Mouse (Mus musculus) MEL (cell line): Measurements from ENCODE around the gene Adam25. TPM values are rescaled to one million over a fixed set of nuclear protein-coding genes. Genes with fewer than 3 reads are reported as not detected.
"Not testable (repeated sequence)": the region's sequence is repeated elsewhere in the genome, so short reads cannot be mapped to it uniquely, and the experiment has no call there.

Experiments
- DNase-seq: peaks from one replicate; pipeline ENCODE4 v3.0.0; 2011; ENCODE audit warnings: low read depth, low spot score
- H3K27ac ChIP-seq: 2 replicates; pipeline ENCODE4 v1.5.1; 2012; ENCODE audit warnings: low read depth, mild to moderate bottlenecking, control low read depth, low read length, moderate library complexity; ENCODE audit not compliant: control insufficient read depth
- H3K27me3 ChIP-seq, 2 experiments: fragments of 150-350 bp in 1 of 2; sonication (generic) in 1 of 2; 2 replicates each; pipeline ENCODE4 v1.6.1; 2012; ENCODE audit warnings: low read length in 2 of 2, mild to moderate bottlenecking in 2 of 2, improper control_type of control experiment in 1 of 2, moderate library complexity in 1 of 2; ENCODE audit not compliant: insufficient read depth in 2 of 2, control insufficient read depth in 1 of 2
- H3K36me3 ChIP-seq, 2 experiments: 2 replicates each; pipeline ENCODE4 v1.6.1; 2012 to 2014; ENCODE audit warnings: low read length in 2 of 2, improper control_type of control experiment in 1 of 2, inconsistent platforms in 1 of 2, mild to moderate bottlenecking in 1 of 2; ENCODE audit not compliant: insufficient read depth in 2 of 2, control insufficient read depth in 1 of 2
- H3K4me1 ChIP-seq, 2 experiments: fragments of 150-350 bp in 1 of 2; sonication (generic) in 1 of 2; 2 replicates each; pipeline ENCODE4 v1.6.1; 2012; ENCODE audit warnings: low read length in 2 of 2, improper control_type of control experiment in 1 of 2, mild to moderate bottlenecking in 1 of 2; ENCODE audit not compliant: insufficient read depth in 2 of 2, control insufficient read depth in 1 of 2
- H3K4me3 ChIP-seq, 2 experiments: fragments of 150-350 bp in 1 of 2; sonication (generic) in 1 of 2; 2 replicates each; pipeline ENCODE4 v1.5.1; 2012; ENCODE audit warnings: low read depth in 2 of 2, low read length in 2 of 2, mild to moderate bottlenecking in 2 of 2, moderate library complexity in 2 of 2, control low read depth in 1 of 2, improper control_type of control experiment in 1 of 2; ENCODE audit not compliant: control insufficient read depth in 1 of 2, insufficient read depth in 1 of 2
- H3K79me2 ChIP-seq: 2 replicates; pipeline ENCODE4 v1.6.1; 2012; ENCODE audit warnings: mild to moderate bottlenecking, low read length, moderate library complexity; ENCODE audit not compliant: control insufficient read depth, poor library complexity, insufficient read depth
- H3K9ac ChIP-seq: 2 replicates; pipeline ENCODE4 v1.6.1; 2012; ENCODE audit warnings: low read depth, mild to moderate bottlenecking, control low read depth, low read length, moderate library complexity; ENCODE audit not compliant: control insufficient read depth, poor library complexity, severe bottlenecking
- H3K9me3 ChIP-seq: fragments of 150-350 bp; sonication (generic); replicated peaks from 2 replicates; pipeline ENCODE4 v1.6.1; 2012; ENCODE audit warnings: mild to moderate bottlenecking, low read length, improper control_type of control experiment, moderate library complexity; ENCODE audit not compliant: insufficient read depth
- CTCF ChIP-seq, 3 experiments: IDR thresholded peaks in 2 of 3; conservative IDR thresholded peaks in 1 of 3; 2 replicates each; pipeline ENCODE4 v1.5.1; 2011 to 2012; ENCODE audit warnings: low read length in 3 of 3, low read depth in 2 of 3, mild to moderate bottlenecking in 2 of 3, improper control_type of control experiment in 1 of 3, inconsistent platforms in 1 of 3, mixed read lengths in 1 of 3, moderate library complexity in 1 of 3; ENCODE audit not compliant: control insufficient read depth in 1 of 3, insufficient read depth in 1 of 3, poor library complexity in 1 of 3, severe bottlenecking in 1 of 3
- EP300 ChIP-seq, 2 experiments: IDR thresholded peaks; 2 replicates each; pipeline ENCODE4 v1.6.1; 2011; ENCODE audit warnings: improper control_type of control experiment in 2 of 2, low read length in 2 of 2, low read depth in 1 of 2, mild to moderate bottlenecking in 1 of 2
- GABPA ChIP-seq: IDR thresholded peaks from 2 replicates; pipeline ENCODE4 v1.6.1; 2012; ENCODE audit warnings: low read depth, mild to moderate bottlenecking, inconsistent platforms, low read length, improper control_type of control experiment, moderate library complexity
- JUND ChIP-seq: IDR thresholded peaks from 2 replicates; pipeline ENCODE4 v1.6.1; 2011; ENCODE audit warnings: low read depth, mild to moderate bottlenecking, improper control_type of control experiment, low read length
- MAFK ChIP-seq: IDR thresholded peaks from 2 replicates; pipeline ENCODE4 v1.6.1; 2011; ENCODE audit warnings: low read depth, mild to moderate bottlenecking, low read length, improper control_type of control experiment, borderline replicate concordance
- MAZ ChIP-seq: IDR thresholded peaks from 2 replicates; pipeline ENCODE4 v1.6.1; 2012; ENCODE audit warnings: low read depth, mild to moderate bottlenecking, inconsistent platforms, low read length, improper control_type of control experiment
- MXI1 ChIP-seq: IDR thresholded peaks from 2 replicates; pipeline ENCODE4 v1.6.1; 2011; ENCODE audit warnings: mild to moderate bottlenecking, low read depth, low read length, improper control_type of control experiment
- MYB ChIP-seq: IDR thresholded peaks from 2 replicates; pipeline ENCODE4 v1.6.1; 2011; ENCODE audit warnings: mild to moderate bottlenecking, low read depth, low read length, improper control_type of control experiment
- NRF1 ChIP-seq: IDR thresholded peaks from 2 replicates; pipeline ENCODE4 v1.6.1; 2014; ENCODE audit warnings: low read depth, mild to moderate bottlenecking, inconsistent platforms, low read length, improper control_type of control experiment, moderate library complexity; ENCODE audit not compliant: poor library complexity, insufficient read depth, severe bottlenecking
- POLR2AphosphoS5 ChIP-seq: IDR thresholded peaks from 2 replicates; pipeline ENCODE4 v1.6.1; 2012; ENCODE audit warnings: low read depth, borderline replicate concordance, mild to moderate bottlenecking, inconsistent platforms, low read length, moderate library complexity, mixed read lengths
- USF1 ChIP-seq: IDR thresholded peaks from 2 replicates; pipeline ENCODE4 v1.6.1; 2014; ENCODE audit warnings: low read depth, mild to moderate bottlenecking, inconsistent platforms, low read length, improper control_type of control experiment, moderate library complexity
- USF2 ChIP-seq, 2 experiments: IDR thresholded peaks; 2 replicates each; pipeline ENCODE4 v1.6.1; 2011 to 2012; ENCODE audit warnings: improper control_type of control experiment in 2 of 2, low read length in 2 of 2, borderline replicate concordance in 1 of 2, inconsistent platforms in 1 of 2, low read depth in 1 of 2, mild to moderate bottlenecking in 1 of 2; ENCODE audit not compliant: insufficient read depth in 1 of 2
- ZKSCAN1 ChIP-seq: IDR thresholded peaks from 2 replicates; pipeline ENCODE4 v1.6.1; 2012; ENCODE audit warnings: low read depth, mild to moderate bottlenecking, inconsistent platforms, low read length, improper control_type of control experiment, moderate library complexity
- ZMIZ1 ChIP-seq: IDR thresholded peaks from 2 replicates; pipeline ENCODE4 v1.6.1; 2012; ENCODE audit warnings: low read depth, mild to moderate bottlenecking, inconsistent platforms, low read length, improper control_type of control experiment, moderate library complexity
- polyA plus RNA-seq, 2 experiments: library from polyadenylated mRNA; stranded (reverse) in 1 of 2; unstranded in 1 of 2; fragments of >175 nt in 1 of 2; fragments of >200 nt in 1 of 2; gene quantifications; 2 replicates each; pipeline versions ENCODE4 v1.2.1 to v1.2.4; 2012; ENCODE audit warnings: low replicate concordance in 2 of 2, low read depth in 1 of 2; ENCODE audit not compliant: insufficient read length in 2 of 2, insufficient read depth in 1 of 2, missing spikeins in 1 of 2
- total RNA-seq: library from RNA; depleted of rRNA; stranded (reverse); fragments of 300-350 nt; gene quantifications from 2 replicates; pipeline ENCODE4 v1.2.3, GENCODE M21; 2012; rRNA removed

Gene Adam25
- total RNA-seq (not detected in 2 replicates), polyA plus RNA-seq (not detected)

DNA sequence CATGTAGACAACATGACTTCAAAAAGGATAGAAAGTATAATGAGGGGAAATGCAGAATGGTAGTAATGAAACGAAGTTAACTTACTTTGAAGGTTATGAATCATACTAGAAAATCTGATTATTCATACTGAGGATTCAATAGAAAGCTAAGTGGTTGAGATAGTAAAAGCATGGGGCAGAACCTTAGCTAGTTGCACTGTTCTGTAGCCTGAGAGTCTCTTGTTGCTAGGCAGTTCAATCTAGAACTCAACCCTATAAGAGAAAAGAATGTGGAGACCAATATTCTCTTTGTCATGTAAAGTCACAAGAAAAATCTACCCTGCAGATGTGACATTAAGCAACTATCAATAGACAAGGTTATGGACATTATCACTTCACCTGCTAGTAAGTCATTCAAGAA is at the start of gene Adam25:
TSS of gene Adam25 (plus strand) at position 301 of the 400 bp plus-strand sequence.
- H3K27me3 ChIP-seq, H3K4me1 ChIP-seq, DNase-seq, H3K9ac ChIP-seq, H3K9me3 ChIP-seq, H3K79me2 ChIP-seq, H3K4me3 ChIP-seq, H3K36me3 ChIP-seq, H3K27ac ChIP-seq: not testable (repeated sequence)

- H3K4me1 ChIP-seq, H3K27me3 ChIP-seq, H3K79me2 ChIP-seq, H3K9me3 ChIP-seq, DNase-seq, H3K4me3 ChIP-seq, H3K36me3 ChIP-seq, H3K9ac ChIP-seq, H3K27ac ChIP-seq: not testable (repeated sequence)
These were observed 36.6 kb upstream of the Adam25 start for GRCm38 (mm10) chr8:40715406-40715805.

DNA sequence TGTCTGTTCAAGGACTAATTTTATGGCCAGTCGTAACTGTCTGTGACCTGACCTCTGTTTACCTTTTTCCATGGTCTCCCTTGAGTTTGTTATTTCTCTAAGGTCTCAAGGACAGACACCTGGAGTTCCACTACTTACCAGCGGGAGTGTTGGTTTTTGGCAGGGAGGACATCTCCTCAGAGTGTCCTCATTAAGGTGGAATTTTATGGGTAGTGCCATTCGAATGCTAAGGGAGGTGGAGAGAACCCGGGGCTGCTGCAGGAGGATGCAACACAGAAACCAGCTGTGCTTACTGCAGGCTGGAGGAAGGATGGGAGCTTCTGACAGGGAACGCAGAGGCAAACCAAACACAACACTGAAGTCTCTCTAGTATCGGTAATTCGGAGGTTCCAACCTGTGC is 36.0 kb upstream of the Adam25 start:
- Histone ChIP-seq H3K4me1 (no peaks in the 10 kb centered on the region), H3K79me2 (no peaks in the 10 kb centered on the region), H3K4me3 (no peak overlapping the region), H3K36me3 (no peaks in the 10 kb centered on the region), H3K9ac (no peak overlapping the region), H3K9me3 (no peaks in the 10 kb centered on the region), H3K27ac (no peak overlapping the region), H3K27me3 (no peaks in the 10 kb centered on the region)
- no peak for TF ChIP-seq MYB
- no peak for TF ChIP-seq MAFK
- TF ChIP-seq JUND = no peak
- TF ChIP-seq MXI1 = no peak
- no peak for TF ChIP-seq USF1
- no peak for TF ChIP-seq MAZ
- TF ChIP-seq USF2 (IDR thresholded peaks at IDR 0.05; ENCODE audit: borderline replicate concordance in 1 of 2, insufficient read depth in 1 of 2, low read depth in 1 of 2, low read length in 2 of 2) = no peak
- TF ChIP-seq POLR2AphosphoS5 = no peak
- no peak for TF ChIP-seq ZMIZ1
- no peak for TF ChIP-seq ZKSCAN1
- no peak for TF ChIP-seq EP300 (IDR thresholded peaks at IDR 0.05; ENCODE audit: low read depth in 1 of 2, low read length in 2 of 2)
- no peak for TF ChIP-seq NRF1
- no peak for TF ChIP-seq GABPA
- TF ChIP-seq CTCF (IDR thresholded peaks at IDR 0.05 in 2 of 3, conservative IDR thresholded peaks at IDR 0.05 in 1 of 3; ENCODE audit: control insufficient read depth in 1 of 3, insufficient read depth in 1 of 3, low read depth in 2 of 3, low read length in 3 of 3, poor library complexity in 1 of 3, severe bottlenecking in 1 of 3) = no peak
- DNase-seq = no peak
